Comparison of ENCODE assay signal across 9 mouse cellular contexts in genomic region chr7:112390937-112391605, GRCm38 (mm10). TPM values are rescaled to one million over a fixed set of nuclear protein-coding genes. Genes with fewer than 3 reads are reported as not detected.
DNase-seq lines count a peak whose midpoint lies in the region; ATAC-seq and TF ChIP-seq lines count a peak whose summit lies in the region.
"Had no signal": no experiment of that assay in that cellular context is flagged by ENCODE, and none has a peak within 500 bp of the region (broad histone marks: within the 10 kb centered on the region; RNA-seq: fewer than 3 reads in every experiment).

No protein-coding gene starts in this region.

- no peak for TF ChIP-seq CTCF in heart, adult 2 months (IDR thresholded peaks at IDR 0.05)
- no peak for TF ChIP-seq CTCF in thymus, adult 2 months (IDR thresholded peaks at IDR 0.05; ENCODE audit: borderline replicate concordance, control insufficient read depth, extremely low read depth, insufficient read depth, low read length, poor library complexity)

- H3K36me3 ChIP-seq in heart, embryonic 11.5 days (ENCODE audit: control insufficient read depth, insufficient read depth, low read length) = no peaks in the 10 kb centered on the region
- H3K36me3 ChIP-seq in heart, adult 2 months (ENCODE audit: control insufficient read depth, insufficient read depth, low read length) = no peaks in the 10 kb centered on the region
- H3K36me3 ChIP-seq in forebrain, embryonic 16.5 days (ENCODE audit: control insufficient read depth, insufficient read depth) = no peaks in the 10 kb centered on the region
- H3K36me3 ChIP-seq in midbrain, embryonic 10.5 days = no peaks in the 10 kb centered on the region
- H3K36me3 ChIP-seq in thymus, adult 2 months (ENCODE audit: control insufficient read depth, insufficient read depth, low read length) = no peaks in the 10 kb centered on the region

- TF ChIP-seq EP300 in heart, adult 2 months (IDR thresholded peaks at IDR 0.05; ENCODE audit: insufficient read depth, low read depth, low read length) = no peak

- TF ChIP-seq POLR2A in heart, adult 2 months (IDR thresholded peaks at IDR 0.05; ENCODE audit: insufficient read depth, low read depth, low read length) = no peak
- no peak for TF ChIP-seq POLR2A in thymus, adult 2 months (IDR thresholded peaks at IDR 0.05; ENCODE audit: control insufficient read depth, extremely low read depth, insufficient read depth, low read length, poor library complexity)

- no peak overlapping the region for H3K4me3 ChIP-seq in heart, embryonic 11.5 days (ENCODE audit: low read depth, low read length)
- no peak overlapping the region for H3K4me3 ChIP-seq in heart, adult 2 months
- no peak overlapping the region for H3K4me3 ChIP-seq in forebrain, embryonic 16.5 days (replicated peaks; ENCODE audit: low read length)
- no peak overlapping the region for H3K4me3 ChIP-seq in midbrain, embryonic 10.5 days
- H3K4me3 ChIP-seq in thymus, adult 2 months (ENCODE audit: control insufficient read depth, insufficient read depth, low read length) = no peak overlapping the region

- no peaks in the 10 kb centered on the region for H3K9me3 ChIP-seq in heart, embryonic 11.5 days (replicated peaks; ENCODE audit: control insufficient read depth, low read length)
- no peaks in the 10 kb centered on the region for H3K9me3 ChIP-seq in forebrain, embryonic 16.5 days (ENCODE audit: control insufficient read depth, low read length)
- no peaks in the 10 kb centered on the region for H3K9me3 ChIP-seq in midbrain, embryonic 10.5 days (replicated peaks)

- no peak for ATAC-seq in heart, embryonic 11.5 days (replicated peaks; ENCODE audit: insufficient number of reproducible peaks, low FRiP score, low TSS enrichment)
- ATAC-seq in forebrain, embryonic 16.5 days = peak; percentile 46; the same call in 1 of the 2 replicates
- ATAC-seq in erythroid progenitor cell, adult 5-6 weeks (replicated peaks; ENCODE audit: low FRiP score, poor library complexity, severe bottlenecking) = no peak

- no peaks in the 10 kb centered on the region for H3K27me3 ChIP-seq in heart, embryonic 11.5 days (ENCODE audit: control insufficient read depth, insufficient read depth, low read length)
- no peaks in the 10 kb centered on the region for H3K27me3 ChIP-seq in heart, adult 2 months (ENCODE audit: control insufficient read depth, insufficient read depth, low read length)
- peaks cover 6% of the 10 kb centered on the region; the same call in 1 of the 2 replicates for H3K27me3 ChIP-seq in forebrain, embryonic 16.5 days (replicated peaks; ENCODE audit: control insufficient read depth, insufficient read depth, low read length)
- peaks cover 8% of the 10 kb centered on the region; the same call in 1 of the 2 replicates for H3K27me3 ChIP-seq in midbrain, embryonic 10.5 days (ENCODE audit: low read depth, poor library complexity, severe bottlenecking)
- no peaks in the 10 kb centered on the region for H3K27me3 ChIP-seq in thymus, adult 2 months (ENCODE audit: control insufficient read depth, insufficient read depth, low read length)

- no peak overlapping the region for H3K9ac ChIP-seq in heart, embryonic 11.5 days (ENCODE audit: low read depth, low read length)
- H3K9ac ChIP-seq in heart, adult 2 months (ENCODE audit: low read depth, low read length) = no peak overlapping the region
- H3K9ac ChIP-seq in forebrain, embryonic 16.5 days (replicated peaks; ENCODE audit: low read depth, low read length) = no peak overlapping the region

- peaks cover 19% of the 10 kb centered on the region; the same call in 1 of the 2 replicates for H3K4me1 ChIP-seq in heart, embryonic 11.5 days (ENCODE audit: control insufficient read depth, insufficient read depth, low read length)
- no peaks in the 10 kb centered on the region; the same call in none of the 2 replicates for H3K4me1 ChIP-seq in heart, adult 2 months (ENCODE audit: control insufficient read depth, insufficient read depth, low read length)
- peaks cover 25% of the 10 kb centered on the region for H3K4me1 ChIP-seq in forebrain, embryonic 16.5 days (replicated peaks; ENCODE audit: control insufficient read depth, insufficient read depth, low read length)
- peaks cover 26% of the 10 kb centered on the region for H3K4me1 ChIP-seq in midbrain, embryonic 10.5 days
- H3K4me1 ChIP-seq in thymus, adult 2 months (replicated peaks; ENCODE audit: control insufficient read depth, insufficient read depth, low read length) = 0 out of 2 replicates have a peak, but pooled peaks cover 3% of the 10 kb centered on the region

- 40% methylated on average over 6 of the region's 6 CpGs for WGBS in heart, embryonic 11.5 days (ENCODE audit: insufficient replicate concordance)
- WGBS in heart, adult 2 months = 54% methylated on average over 6 of the region's 6 CpGs
- WGBS in forebrain, embryonic 16.5 days = 17% methylated on average over 6 of the region's 6 CpGs
- 34% methylated on average over 6 of the region's 6 CpGs for WGBS in midbrain, embryonic 10.5 days
- 48% methylated on average over 6 of the region's 6 CpGs for WGBS in thymus, adult 2 months

- H3K4me2 ChIP-seq in heart, embryonic 11.5 days = no peak overlapping the region
- peak overlapping the region; percentile 13; the same call in 1 of the 2 replicates for H3K4me2 ChIP-seq in forebrain, embryonic 16.5 days (ENCODE audit: low read length)

- no peak for DNase-seq in heart, adult 2 months
- peak; percentile 43 for DNase-seq in Muller cell, postnatal 12 days (ENCODE audit: inconsistent ontology term)
- no peak for DNase-seq in midbrain, embryonic 10.5 days (ENCODE audit: low spot score)
- no peak for DNase-seq in thymus, adult 2 months
- no peak for DNase-seq in right cerebral cortex, postnatal 4 days
- DNase-seq: kidney, adult 9 months had no signal

- intact Hi-C loops in heart, adult 2 months (cut with DNase I) = loop anchor here (10.0 kb wide), 1 partner anchor 154 kb away; no protein-coding TSS in a partner anchor

- H3K27ac ChIP-seq in heart, embryonic 11.5 days (ENCODE audit: low read depth, low read length) = peak overlapping the region; percentile 7; the same call in 1 of the 2 replicates
- no peak overlapping the region for H3K27ac ChIP-seq in heart, adult 2 months
- H3K27ac ChIP-seq in forebrain, embryonic 16.5 days (ENCODE audit: low read length) = 0 out of 2 replicates have a peak overlapping the region, but pooled peaks have one; percentile 3
- H3K27ac ChIP-seq in midbrain, embryonic 10.5 days (replicated peaks) = peak overlapping the region; percentile 49; the same call in 1 of the 2 replicates
- H3K27ac ChIP-seq in thymus, adult 2 months (ENCODE audit: control insufficient read depth, insufficient read depth, low read length) = no peak overlapping the region

- H3K79me2 ChIP-seq in heart, adult 2 months (replicated peaks; ENCODE audit: control insufficient read depth, insufficient read depth, low read length) = no peaks in the 10 kb centered on the region

RNA-seq across cellular contexts. Expression of gene Parva, which starts 36.2 kb away (rescaled TPM):
- 83.3 and 93.3 TPM in 2 replicates for polyA plus RNA-seq in heart, embryonic 11.5 days (2014; fragmentation: Nextera tagmentation; extraction: Ambion mirVana)
- total RNA-seq in heart, adult 2 months (2021) = 10 to 100 TPM; 44.3 to 45.5 TPM
- 30.7 and 43.5 TPM in 2 replicates for polyA plus RNA-seq in heart, adult 2 months (2012; rRNA removed)
- polyA plus RNA-seq in forebrain, embryonic 16.5 days (2015; fragmentation: Nextera tagmentation; extraction: Ambion mirVana) = 21.1 and 27.1 TPM in 2 replicates
- polyA plus RNA-seq in midbrain, embryonic 10.5 days (2016; fragmentation: Nextera tagmentation; extraction: Ambion mirVana) = 50.9 and 55.6 TPM in 2 replicates
- polyA plus RNA-seq in thymus, adult 2 months (2012; rRNA removed) = 6.1 and 6.6 TPM in 2 replicates
- total RNA-seq in erythroid progenitor cell, adult 5-6 weeks (2015; ENCODE audit: low replicate concordance) = 0.84 TPM in 1 of 2 replicates, not detected in the other
- total RNA-seq in erythroid progenitor cell, adult 5-6 weeks (2017; ENCODE audit: low replicate concordance) = not detected in 2 replicates

Comparison
In these comparisons a context has a peak if more than half of its experiments do, and no peak if none do; other contexts are left out.
1. H3K27ac ChIP-seq: peak in heart, embryonic 11.5 days (single experiment), forebrain, embryonic 16.5 days (single experiment) and midbrain, embryonic 10.5 days (single experiment); none in heart, adult 2 months (single experiment) and thymus, adult 2 months (single experiment).